Mouse (Mus musculus): ENCODE measurements around the gene Mpzl3. TPM values are rescaled to one million over a fixed set of nuclear protein-coding genes. Genes with fewer than 3 reads are reported as not detected.

Gene Mpzl3
- polyA plus RNA-seq, 1 experiment from 2014 or later = 2.1 TPM

- Histone ChIP-seq H3K4me3 (peak overlapping the region; percentile 33), H3K4me1 (replicated peaks) (peaks cover 13% of the 10 kb centered on the region), H3K36me3 (no peaks in the 10 kb centered on the region), H3K27ac (ENCODE audit: poor library complexity, severe bottlenecking) (no peak overlapping the region), H3K9me3 (replicated peaks) (no peaks in the 10 kb centered on the region), H3K27me3 (replicated peaks) (peaks cover 27% of the 10 kb centered on the region), H3K9ac (peak overlapping the region; percentile 28; the same call in 1 of the 2 replicates), H3K4me2 (peak overlapping the region; percentile 67)
- ATAC-seq (ENCODE audit: insufficient number of reproducible peaks, low FRiP score) = peak; percentile 16; the same call in 1 of the 2 replicates
- 2% methylated on average over 10 of the region's 10 CpGs for WGBS
Observed at GRCm38 (mm10) chr9:45121769-45122168, 66.8 kb downstream of the Mpzl3 start.

GRCm38 (mm10) chr9:45122209-45122761, 67.3 kb downstream of the Mpzl3 start:
- Histone ChIP-seq H3K4me1 (replicated peaks) (peaks cover 13% of the 10 kb centered on the region), H3K4me2 (peak overlapping the region; percentile 67), H3K9ac (peak overlapping the region; percentile 28; the same call in 1 of the 2 replicates), H3K27ac (ENCODE audit: poor library complexity, severe bottlenecking) (no peak overlapping the region), H3K36me3 (no peaks in the 10 kb centered on the region), H3K4me3 (peak overlapping the region; percentile 33), H3K9me3 (replicated peaks) (no peaks in the 10 kb centered on the region), H3K27me3 (replicated peaks) (peaks cover 23% of the 10 kb centered on the region)
- WGBS = 23% methylated on average over 9 of the region's 9 CpGs
- peak; percentile 30 for ATAC-seq (ENCODE audit: insufficient number of reproducible peaks, low FRiP score)

GRCm38 (mm10) chr9:45125211-45125610, 70.2 kb downstream of the Mpzl3 start:
- no peak overlapping the region for H3K27ac ChIP-seq (ENCODE audit: poor library complexity, severe bottlenecking)
- H3K4me1 ChIP-seq (replicated peaks) = peaks cover 9% of the 10 kb centered on the region
- H3K9me3 ChIP-seq (replicated peaks) = no peaks in the 10 kb centered on the region
- H3K4me2 ChIP-seq = no peak overlapping the region
- 84% methylated on average over 14 of the region's 14 CpGs for WGBS
- peaks cover 30% of the 10 kb centered on the region for H3K27me3 ChIP-seq (replicated peaks)
- no peak overlapping the region for H3K9ac ChIP-seq
- H3K4me3 ChIP-seq = no peak overlapping the region
- no peak for ATAC-seq (ENCODE audit: insufficient number of reproducible peaks, low FRiP score)
- H3K36me3 ChIP-seq = no peaks in the 10 kb centered on the region

- H3K4me2 ChIP-seq = no peak overlapping the region
- H3K9me3 ChIP-seq (replicated peaks) = no peaks in the 10 kb centered on the region
- H3K9ac ChIP-seq = no peak overlapping the region
- H3K27me3 ChIP-seq (replicated peaks) = peaks cover 33% of the 10 kb centered on the region
- H3K4me1 ChIP-seq (replicated peaks) = peaks cover 8% of the 10 kb centered on the region
- no peak overlapping the region for H3K4me3 ChIP-seq
- H3K27ac ChIP-seq (ENCODE audit: poor library complexity, severe bottlenecking) = no peak overlapping the region
- H3K36me3 ChIP-seq = no peaks in the 10 kb centered on the region
- ATAC-seq (ENCODE audit: insufficient number of reproducible peaks, low FRiP score) = no peak
- 43% methylated on average over 7 of the region's 7 CpGs for WGBS
Observed at GRCm38 (mm10) chr9:45126941-45127340, 72.0 kb downstream of the Mpzl3 start.

Other genes with a start within 250 kb of the Mpzl3 start
- 11.9 and 12.0 TPM in 2 replicates for gene Kmt2a, start 173.9 kb upstream of the Mpzl3 start, polyA plus RNA-seq (2016; fragmentation: Nextera tagmentation; extraction: Ambion mirVana)
- gene Atp5l, start 134.4 kb upstream of the Mpzl3 start, polyA plus RNA-seq (2016; fragmentation: Nextera tagmentation; extraction: Ambion mirVana) = 924 and 963 TPM in 2 replicates
- 18.9 and 21.6 TPM in 2 replicates for gene Ube4a, start 89.6 kb upstream of the Mpzl3 start, polyA plus RNA-seq (2016; fragmentation: Nextera tagmentation; extraction: Ambion mirVana)
- gene Cd3g, start 74.8 kb upstream of the Mpzl3 start, polyA plus RNA-seq (2016; fragmentation: Nextera tagmentation; extraction: Ambion mirVana) = 0.35 TPM in 1 of 2 replicates, not detected in the other
- not detected in 2 replicates for gene Cd3d, start 73.4 kb upstream of the Mpzl3 start, polyA plus RNA-seq (2016; fragmentation: Nextera tagmentation; extraction: Ambion mirVana)
- gene Cd3e, start 45.6 kb upstream of the Mpzl3 start, polyA plus RNA-seq (2016; fragmentation: Nextera tagmentation; extraction: Ambion mirVana) = not detected in 2 replicates
- 0.92 and 0.96 TPM in 2 replicates for gene Mpzl2, start 15.4 kb upstream of the Mpzl3 start, polyA plus RNA-seq (2016; fragmentation: Nextera tagmentation; extraction: Ambion mirVana)
- gene Jaml, start 24.0 kb downstream of the Mpzl3 start, polyA plus RNA-seq (2016; fragmentation: Nextera tagmentation; extraction: Ambion mirVana) = 0.42 and 0.51 TPM in 2 replicates
- 1.2 and 2.1 TPM in 2 replicates for gene Scn2b, start 62.6 kb downstream of the Mpzl3 start, polyA plus RNA-seq (2016; fragmentation: Nextera tagmentation; extraction: Ambion mirVana)
- gene Scn4b, start 83.2 kb downstream of the Mpzl3 start, polyA plus RNA-seq (2016; fragmentation: Nextera tagmentation; extraction: Ambion mirVana) = 0.62 and 0.91 TPM in 2 replicates
- not detected in 2 replicates for gene BC049352, start 126.8 kb downstream of the Mpzl3 start, polyA plus RNA-seq (2016; fragmentation: Nextera tagmentation; extraction: Ambion mirVana)
- gene Tmprss4, start 148.9 kb downstream of the Mpzl3 start, polyA plus RNA-seq (2016; fragmentation: Nextera tagmentation; extraction: Ambion mirVana) = not detected in 2 replicates
- gene Il10ra, start 214.0 kb downstream of the Mpzl3 start, polyA plus RNA-seq (2016; fragmentation: Nextera tagmentation; extraction: Ambion mirVana) = 0.63 and 0.74 TPM in 2 replicates

All from heart, embryonic 12.5 days (tissue).